Mouse (Mus musculus) G1E (cell line): ENCODE measurements around the gene Osbpl10. TPM values are rescaled to one million over a fixed set of nuclear protein-coding genes. Genes with fewer than 3 reads are reported as not detected.

Experiments
- ATAC-seq: 2 replicates; pipeline ENCODE4 v1.8.0; 2016; ENCODE audit warnings: mild to moderate bottlenecking; ENCODE audit not compliant: insufficient number of reproducible peaks, poor library complexity, low FRiP score, severe bottlenecking; ENCODE audit errors: extremely low read depth
- DNase-seq: peaks from one replicate; pipeline ENCODE4 v3.0.0; 2012; ENCODE audit warnings: low spot score
- H3K27me3 ChIP-seq: 2 replicates; pipeline ENCODE4 v1.6.1; 2012; ENCODE audit warnings: mild to moderate bottlenecking, low read length, inconsistent platforms; ENCODE audit not compliant: insufficient read depth
- H3K36me3 ChIP-seq: replicated peaks from 2 replicates; pipeline ENCODE3; 2012; ENCODE audit warnings: mild to moderate bottlenecking, inconsistent platforms
- H3K4me1 ChIP-seq: 2 replicates; pipeline ENCODE4 v1.6.1; 2012; ENCODE audit warnings: low read depth, low read length, inconsistent platforms, mixed read lengths; ENCODE audit not compliant: insufficient read depth
- H3K4me3 ChIP-seq: 2 replicates; pipeline ENCODE4 v1.5.1; 2012; ENCODE audit warnings: low read depth, mild to moderate bottlenecking, inconsistent platforms, low read length, moderate library complexity, mixed read lengths
- H3K9me3 ChIP-seq: replicated peaks from 2 replicates; pipeline ENCODE4 v1.6.1; 2012; ENCODE audit warnings: inconsistent platforms
- CTCF ChIP-seq: IDR thresholded peaks from 2 replicates; pipeline ENCODE4 v1.5.1; 2012; ENCODE audit warnings: low read depth, low read length, inconsistent platforms, mixed read lengths
- GATA1 ChIP-seq: IDR thresholded peaks from 2 replicates; pipeline ENCODE4 v1.6.1; 2012; ENCODE audit warnings: borderline replicate concordance, low read length, inconsistent platforms, mixed read lengths
- GATA2 ChIP-seq: IDR thresholded peaks from 2 replicates; pipeline ENCODE4 v1.6.1; 2012; ENCODE audit warnings: low read depth, low read length, inconsistent platforms, borderline replicate concordance
- POLR2AphosphoS5 ChIP-seq: IDR thresholded peaks from 2 replicates; pipeline ENCODE4 v1.6.1; 2012; ENCODE audit warnings: low read depth, low read length, inconsistent platforms; ENCODE audit not compliant: insufficient replicate concordance
- TAL1 ChIP-seq: conservative IDR thresholded peaks from 2 replicates; pipeline ENCODE4 v1.6.1; 2012; ENCODE audit warnings: low read depth, low read length, inconsistent platforms, mixed read lengths
- polyA plus RNA-seq: library from polyadenylated mRNA; stranded (reverse); fragments of >175 nt; gene quantifications from 2 replicates; pipeline ENCODE4 v1.2.3, GENCODE M21; 2012
- total RNA-seq, 2 experiments: library from RNA; stranded (forward) in 1 of 2; stranded (reverse) in 1 of 2; fragments of 200-1000 nt in 1 of 2; fragments of >200 nt in 1 of 2; fragmentation: Nextera tagmentation in 1 of 2; gene quantifications; 2 replicates each; pipeline ENCODE4 v1.2.3; 2014 to 2017

Gene Osbpl10
- total and polyA plus RNA-seq, 3 experiments = 0.05 TPM; not detected in 2

DNA sequence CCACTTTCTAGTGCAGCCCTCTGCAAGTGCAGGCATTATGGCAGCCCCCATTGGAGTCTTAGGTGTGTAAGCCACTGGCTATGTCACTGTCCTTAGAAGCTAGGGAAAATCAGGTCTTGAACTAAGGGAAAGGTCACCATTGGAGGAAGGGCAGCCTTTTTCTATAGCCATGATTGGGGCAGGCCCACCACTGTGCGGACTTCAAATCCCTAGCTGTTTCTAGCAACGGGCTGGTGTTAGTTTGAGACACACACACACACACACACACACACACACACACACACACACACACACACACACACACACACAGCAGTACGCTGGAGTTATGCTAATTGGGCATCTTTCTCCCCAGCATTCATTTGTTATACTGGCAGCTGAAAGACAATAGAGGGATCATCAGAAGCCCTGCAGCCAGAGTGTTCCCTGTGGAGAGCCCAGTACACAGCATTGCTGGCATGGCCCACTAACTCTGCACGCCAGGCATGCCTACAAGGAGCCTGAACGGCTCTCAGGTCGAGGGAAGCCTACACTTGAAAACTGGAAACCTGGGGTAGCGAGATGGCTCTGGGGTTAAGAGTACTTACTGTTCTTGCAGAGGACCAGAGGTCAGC lies 246.5 kb downstream of the Osbpl10 start:
- Histone ChIP-seq H3K4me1 (no peaks in the 10 kb centered on the region), H3K36me3 (no peaks in the 10 kb centered on the region), H3K27me3 (no peaks in the 10 kb centered on the region), H3K4me3 (no peak overlapping the region), H3K9me3 (peaks cover 33% of the 10 kb centered on the region)
- DNase-seq (no peak), ATAC-seq (no peak)
- TF ChIP-seq CTCF = no peak
- no peak for TF ChIP-seq TAL1
- TF ChIP-seq GATA1 = no peak
- TF ChIP-seq GATA2 = no peak
- no peak for TF ChIP-seq POLR2AphosphoS5

DNA sequence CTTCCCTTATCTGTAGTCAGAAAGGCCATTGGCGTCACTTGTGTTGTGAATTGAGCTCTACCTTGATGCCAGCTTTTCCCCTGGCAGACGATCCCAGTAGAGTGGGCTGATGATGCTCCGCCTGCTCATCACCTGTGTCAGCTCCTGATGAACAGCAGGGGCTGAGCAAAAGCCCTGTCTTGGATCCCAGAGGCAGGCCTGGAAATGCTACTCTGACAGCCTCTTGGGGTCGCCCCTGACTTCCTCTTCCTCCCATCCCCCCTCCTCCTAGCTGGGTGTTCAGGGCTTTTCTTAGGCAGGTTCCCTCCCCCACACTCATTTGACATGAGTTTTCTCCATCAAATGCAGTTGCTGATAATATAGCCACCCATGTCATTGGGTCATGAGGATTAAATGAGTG lies 250.8 kb downstream of the Osbpl10 start:
- no peak for ATAC-seq
- no peak for TF ChIP-seq CTCF
- no peak for TF ChIP-seq TAL1
- TF ChIP-seq GATA1 = no peak
- no peak for TF ChIP-seq GATA2
- TF ChIP-seq POLR2AphosphoS5 = no peak

DNA sequence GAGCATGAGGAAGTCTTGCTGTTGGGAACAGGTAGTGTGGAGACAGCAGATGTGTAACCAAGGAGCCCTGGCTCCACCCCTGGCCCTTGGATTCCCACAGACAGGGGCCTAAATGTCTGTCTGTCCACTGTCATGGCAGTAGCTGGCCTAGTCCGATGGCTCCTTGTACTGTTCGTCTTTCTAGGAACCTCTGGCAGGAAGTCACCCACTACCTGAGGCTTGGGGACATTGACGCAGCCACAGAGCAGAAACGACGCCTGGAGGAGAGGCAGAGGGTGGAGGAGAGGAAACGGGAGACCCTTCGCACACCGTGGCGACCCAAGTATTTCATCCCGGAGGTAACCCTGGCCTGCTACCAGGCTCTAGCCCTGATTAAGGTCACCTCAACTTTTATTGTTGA lies 251.3 kb downstream of the Osbpl10 start:
- H3K4me3 ChIP-seq = no peak overlapping the region
- ATAC-seq (no peak), DNase-seq (no peak)
- no peaks in the 10 kb centered on the region for H3K27me3 ChIP-seq
- peaks cover 23% of the 10 kb centered on the region for H3K9me3 ChIP-seq
- TF ChIP-seq GATA1 = no peak
- no peak for TF ChIP-seq CTCF
- no peak for TF ChIP-seq POLR2AphosphoS5
- TF ChIP-seq TAL1 = no peak
- TF ChIP-seq GATA2 = no peak
- no peaks in the 10 kb centered on the region for H3K36me3 ChIP-seq
- no peaks in the 10 kb centered on the region for H3K4me1 ChIP-seq

More for the DNA sequence above, 250.8 kb downstream of the Osbpl10 start:
- H3K4me3 ChIP-seq = no peak overlapping the region
- H3K4me1 ChIP-seq = no peaks in the 10 kb centered on the region
- H3K9me3 ChIP-seq = peaks cover 23% of the 10 kb centered on the region
- no peaks in the 10 kb centered on the region for H3K36me3 ChIP-seq
- H3K27me3 ChIP-seq = no peaks in the 10 kb centered on the region
- DNase-seq = no peak

- H3K4me3 ChIP-seq = no peak overlapping the region
- peaks cover 23% of the 10 kb centered on the region for H3K9me3 ChIP-seq
- ATAC-seq = no peak
Measured at GRCm38 (mm10) chr9:115230141-115230540, 251.8 kb downstream of the Osbpl10 start.

DNA sequence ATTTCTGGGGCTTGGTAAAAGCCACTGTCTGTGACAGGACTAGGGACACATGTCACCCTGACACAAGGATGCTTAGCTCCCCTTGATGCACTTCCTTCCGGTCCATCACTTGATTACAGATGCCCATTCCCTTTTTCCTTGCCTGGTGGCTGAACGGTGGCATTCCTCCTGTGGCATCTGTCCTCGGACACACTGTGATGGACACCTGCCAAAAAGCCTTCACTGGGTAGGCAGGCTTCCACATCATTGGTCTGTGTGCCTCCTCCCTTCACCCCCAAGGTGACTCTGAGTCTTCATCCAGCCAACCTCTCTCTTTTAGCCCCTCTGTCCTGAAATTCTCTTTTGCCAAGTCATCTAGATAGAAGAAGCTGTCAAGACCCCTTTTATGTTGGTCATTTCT lies 253.1 kb downstream of the Osbpl10 start:
- TF ChIP-seq GATA2 = no peak
- TF ChIP-seq POLR2AphosphoS5 = no peak
- no peak for TF ChIP-seq CTCF
- no peak for TF ChIP-seq TAL1
- no peak for TF ChIP-seq GATA1
- DNase-seq = no peak
- Histone ChIP-seq H3K9me3 (peaks cover 20% of the 10 kb centered on the region), H3K4me3 (no peak overlapping the region), H3K27me3 (no peaks in the 10 kb centered on the region), H3K4me1 (no peaks in the 10 kb centered on the region), H3K36me3 (no peaks in the 10 kb centered on the region)
- ATAC-seq = no peak

More at GRCm38 (mm10) chr9:115230141-115230540, 251.8 kb downstream of the Osbpl10 start:
- DNase-seq = no peak
- Histone ChIP-seq H3K36me3 (no peaks in the 10 kb centered on the region), H3K27me3 (no peaks in the 10 kb centered on the region), H3K4me1 (no peaks in the 10 kb centered on the region)
- TF ChIP-seq GATA1 = no peak
- no peak for TF ChIP-seq GATA2
- no peak for TF ChIP-seq POLR2AphosphoS5
- TF ChIP-seq TAL1 = no peak
- no peak for TF ChIP-seq CTCF

GRCm38 (mm10) chr9:115233721-115234120 lies 255.4 kb downstream of the Osbpl10 start:
- no peaks in the 10 kb centered on the region for H3K36me3 ChIP-seq
- no peak for DNase-seq
- H3K27me3 ChIP-seq = no peaks in the 10 kb centered on the region
- no peak overlapping the region for H3K4me3 ChIP-seq
- H3K9me3 ChIP-seq = peaks cover 15% of the 10 kb centered on the region; the same call in 1 of the 2 replicates
- TF ChIP-seq CTCF (no peak), POLR2AphosphoS5 (no peak), GATA1 (no peak), TAL1 (no peak), GATA2 (no peak)
- H3K4me1 ChIP-seq = peaks cover 11% of the 10 kb centered on the region
- no peak for ATAC-seq
